Comparison of ENCODE assay signal across 8 mouse cellular contexts in the genomic region with DNA sequence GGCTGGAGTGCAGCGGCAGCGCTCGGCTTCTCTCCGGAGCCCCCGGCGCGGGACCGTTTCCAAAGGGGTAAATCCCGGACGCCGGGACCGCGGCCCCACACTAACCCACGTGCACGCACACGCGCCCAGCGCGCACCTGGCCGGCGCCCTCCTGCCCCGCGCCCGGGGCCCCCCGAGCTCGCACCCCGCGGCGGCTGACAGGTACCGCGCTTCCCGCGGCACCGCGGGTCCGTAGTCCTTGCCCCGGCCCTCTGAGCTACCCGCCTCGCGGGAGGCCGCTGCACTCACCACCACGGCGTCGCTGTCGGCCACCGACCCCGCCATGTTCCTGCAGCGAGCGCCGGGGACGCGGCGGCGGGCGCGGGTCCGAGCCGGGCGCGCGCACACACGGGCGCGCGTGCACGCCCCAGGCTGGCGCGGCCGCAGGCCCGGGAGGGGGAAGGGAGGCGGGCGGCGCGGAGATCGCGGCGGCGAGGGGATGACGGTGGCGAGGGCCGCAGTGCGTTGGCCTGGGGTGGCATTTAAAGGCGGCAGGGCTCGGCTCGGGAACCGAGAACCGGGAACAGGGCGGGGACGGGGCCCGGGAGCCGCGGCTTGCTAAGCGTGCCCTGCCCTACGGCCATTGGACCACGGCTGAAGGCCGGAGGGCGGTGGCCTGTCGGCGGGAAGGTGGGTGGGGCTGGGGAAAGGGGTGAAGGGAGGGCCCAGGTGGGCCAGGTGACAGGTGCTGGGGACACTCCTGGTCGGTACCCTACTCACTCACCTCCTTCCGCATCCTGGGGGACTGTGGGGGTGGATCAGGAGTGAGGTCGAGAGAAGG. TPM values are rescaled to one million over a fixed set of nuclear protein-coding genes. Genes with fewer than 3 reads are reported as not detected.
DNase-seq lines count a peak whose midpoint lies in the region; ATAC-seq and TF ChIP-seq lines count a peak whose summit lies in the region.

A gene (minus strand): TSS at position 371 of the 820 bp plus-strand sequence.

- peak within 1 kb of the TSS; percentile 86 for H3K4me3 ChIP-seq in embryonic facial prominence, embryonic 14.5 days (ENCODE audit: low read depth, low read length)
- peak within 1 kb of the TSS; percentile 87 for H3K4me3 ChIP-seq in heart, adult 2 months
- H3K4me3 ChIP-seq in kidney, adult 2 months (ENCODE audit: insufficient read depth, low read depth, low read length) = peak within 1 kb of the TSS; percentile 95
- peak within 1 kb of the TSS; percentile 90 for H3K4me3 ChIP-seq in limb, embryonic 12.5 days (replicated peaks)
- H3K4me3 ChIP-seq in midbrain, embryonic 13.5 days (replicated peaks) = peak within 1 kb of the TSS; percentile 86

- peaks cover 28% of the 10 kb centered on the region for H3K4me1 ChIP-seq in embryonic facial prominence, embryonic 14.5 days (ENCODE audit: control insufficient read depth, insufficient read depth, low read length)
- H3K4me1 ChIP-seq in heart, adult 2 months (ENCODE audit: control insufficient read depth, insufficient read depth, low read length) = peaks cover 6% of the 10 kb centered on the region
- peaks cover 8% of the 10 kb centered on the region for H3K4me1 ChIP-seq in kidney, adult 2 months (ENCODE audit: control insufficient read depth, insufficient read depth, low read length)
- H3K4me1 ChIP-seq in limb, embryonic 12.5 days (replicated peaks) = peaks cover 32% of the 10 kb centered on the region
- H3K4me1 ChIP-seq in midbrain, embryonic 13.5 days (replicated peaks) = peaks cover 32% of the 10 kb centered on the region

- WGBS in embryonic facial prominence, embryonic 14.5 days = under 1% methylated on average over 41 of the region's 102 CpGs
- WGBS in heart, adult 2 months = 1% methylated on average over 83 of the region's 102 CpGs
- 1% methylated on average over 101 of the region's 102 CpGs for WGBS in kidney, adult 2 months
- WGBS in limb, embryonic 12.5 days = under 1% methylated on average over 101 of the region's 102 CpGs
- under 1% methylated on average over 82 of the region's 102 CpGs for WGBS in midbrain, embryonic 13.5 days

- peak within 1 kb of the TSS; percentile 96 for H3K9ac ChIP-seq in embryonic facial prominence, embryonic 14.5 days (ENCODE audit: low read depth, low read length)
- peak within 1 kb of the TSS; percentile 87 for H3K9ac ChIP-seq in heart, adult 2 months (ENCODE audit: low read depth, low read length)
- peak within 1 kb of the TSS; percentile 92 for H3K9ac ChIP-seq in limb, embryonic 12.5 days (replicated peaks)
- H3K9ac ChIP-seq in midbrain, embryonic 13.5 days (replicated peaks) = peak within 1 kb of the TSS; percentile 93

- peaks cover 25% of the 10 kb centered on the region for H3K36me3 ChIP-seq in embryonic facial prominence, embryonic 14.5 days (ENCODE audit: control insufficient read depth, insufficient read depth, low read length)
- H3K36me3 ChIP-seq in heart, adult 2 months (ENCODE audit: control insufficient read depth, insufficient read depth, low read length) = peaks cover 8% of the 10 kb centered on the region
- no peaks in the 10 kb centered on the region for H3K36me3 ChIP-seq in kidney, adult 2 months (ENCODE audit: control insufficient read depth, insufficient read depth, low read length)
- peaks cover 23% of the 10 kb centered on the region for H3K36me3 ChIP-seq in limb, embryonic 12.5 days
- peaks cover 24% of the 10 kb centered on the region for H3K36me3 ChIP-seq in midbrain, embryonic 13.5 days

- H3K4me2 ChIP-seq in embryonic facial prominence, embryonic 14.5 days (ENCODE audit: low read depth, low read length) = peak within 1 kb of the TSS; percentile 90
- peak within 1 kb of the TSS; percentile 85 for H3K4me2 ChIP-seq in limb, embryonic 12.5 days
- peak within 1 kb of the TSS; percentile 73 for H3K4me2 ChIP-seq in midbrain, embryonic 13.5 days (replicated peaks)

- ATAC-seq in embryonic facial prominence, embryonic 14.5 days (ENCODE audit: low read depth) = peak; percentile 83
- peak; percentile 82 for ATAC-seq in limb, embryonic 12.5 days (ENCODE audit: insufficient number of reproducible peaks, insufficient read depth, low FRiP score, low TSS enrichment, low read depth)
- ATAC-seq in midbrain, embryonic 13.5 days = peak; percentile 89

- H3K27me3 ChIP-seq in embryonic facial prominence, embryonic 14.5 days (replicated peaks; ENCODE audit: control insufficient read depth, insufficient read depth, low read length) = no peaks in the 10 kb centered on the region
- H3K27me3 ChIP-seq in heart, adult 2 months (ENCODE audit: control insufficient read depth, insufficient read depth, low read length) = no peaks in the 10 kb centered on the region
- H3K27me3 ChIP-seq in kidney, adult 2 months (replicated peaks; ENCODE audit: control insufficient read depth, insufficient read depth, low read length) = no peaks in the 10 kb centered on the region
- peaks cover 8% of the 10 kb centered on the region for H3K27me3 ChIP-seq in limb, embryonic 12.5 days
- peaks cover 13% of the 10 kb centered on the region; the same call in 1 of the 2 replicates for H3K27me3 ChIP-seq in midbrain, embryonic 13.5 days

- peak; percentile 24; the same call in 1 of the 2 replicates for TF ChIP-seq POLR2A in heart, adult 2 months (IDR thresholded peaks at IDR 0.05; ENCODE audit: insufficient read depth, low read depth, low read length)
- peak; percentile 30 for TF ChIP-seq POLR2A in kidney, adult 2 months (IDR thresholded peaks at IDR 0.05; ENCODE audit: low read depth, low read length)

- H3K27ac ChIP-seq in embryonic facial prominence, embryonic 14.5 days (replicated peaks; ENCODE audit: low read depth, low read length) = peak within 1 kb of the TSS; percentile 88
- H3K27ac ChIP-seq in heart, adult 2 months = peak within 1 kb of the TSS; percentile 96
- peak within 1 kb of the TSS; percentile 65 for H3K27ac ChIP-seq in kidney, adult 2 months (ENCODE audit: insufficient read depth, low read depth, low read length)
- peak within 1 kb of the TSS; percentile 77 for H3K27ac ChIP-seq in limb, embryonic 12.5 days
- peak within 1 kb of the TSS; percentile 90 for H3K27ac ChIP-seq in midbrain, embryonic 13.5 days

- intact Hi-C loops in heart, adult 2 months (cut with DNase I) = loop anchor here (1.0 to 5.0 kb wide), 5 partner anchors 28 to 261 kb away; a partner anchor contains a TSS

- no peak for TF ChIP-seq CTCF in heart, adult 2 months (IDR thresholded peaks at IDR 0.05)
- TF ChIP-seq CTCF in kidney, adult 2 months (conservative IDR thresholded peaks at IDR 0.05; ENCODE audit: insufficient read depth, insufficient read length, low read depth, low read length) = no peak

- no peak for TF ChIP-seq EP300 in heart, adult 2 months (IDR thresholded peaks at IDR 0.05; ENCODE audit: insufficient read depth, low read depth, low read length)

- H3K79me2 ChIP-seq in heart, adult 2 months (replicated peaks; ENCODE audit: control insufficient read depth, insufficient read depth, low read length) = no peaks in the 10 kb centered on the region

- H3K9me3 ChIP-seq in embryonic facial prominence, embryonic 14.5 days (ENCODE audit: control insufficient read depth, low read length) = no peaks in the 10 kb centered on the region
- no peaks in the 10 kb centered on the region for H3K9me3 ChIP-seq in limb, embryonic 12.5 days
- H3K9me3 ChIP-seq in midbrain, embryonic 13.5 days = no peaks in the 10 kb centered on the region

- DNase-seq in 3134 (ENCODE audit: extremely low read depth, insufficient read length, low spot score) = peak; percentile 73
- DNase-seq in adrenal gland, postnatal 25 days = peak; percentile 80
- peak; percentile 49 for DNase-seq in embryonic facial prominence, embryonic 14.5 days (ENCODE audit: low spot score)
- DNase-seq in heart, adult 2 months = peak; percentile 85
- peak; percentile 81 for DNase-seq in kidney, adult 2 months
- DNase-seq in spleen, adult 18-20 months = peak; percentile 37 to 59

RNA-seq across cellular contexts. Expression of the gene that starts here (rescaled TPM):
- 26.2 and 32.5 TPM in 2 replicates for total RNA-seq in adrenal gland, postnatal 25 days (2021)
- 46.8 and 54.9 TPM in 2 replicates for polyA plus RNA-seq in embryonic facial prominence, embryonic 14.5 days (2014; fragmentation: Nextera tagmentation; extraction: Ambion mirVana)
- 10 to 100 TPM; 31.7 to 37.9 TPM for total RNA-seq in heart, adult 2 months (2021)
- polyA plus RNA-seq in heart, adult 2 months (2012; rRNA removed) = 12.7 and 17.2 TPM in 2 replicates
- 6.2 and 8.5 TPM in 2 replicates for polyA plus RNA-seq in kidney, adult 2 months (2012; rRNA removed)
- polyA plus RNA-seq in limb, embryonic 12.5 days (2016; fragmentation: Nextera tagmentation; extraction: Ambion mirVana) = 33.7 and 37.3 TPM in 2 replicates
- polyA plus RNA-seq in midbrain, embryonic 13.5 days (2015; fragmentation: Nextera tagmentation; extraction: Ambion mirVana) = 49.4 and 52.4 TPM in 2 replicates

Comparison
In these comparisons a context has a peak if more than half of its experiments do, and no peak if none do; other contexts are left out.
1. Peak in every context shown above with its lines: DNase-seq, ATAC-seq, H3K4me3 ChIP-seq and H3K27ac ChIP-seq.